Mouse (Mus musculus) hindbrain, embryonic 10.5 days (tissue): Measurements from ENCODE around the gene Lpar1. TPM values are rescaled to one million over a fixed set of nuclear protein-coding genes. Genes with fewer than 3 reads are reported as not detected.
"Not testable (repeated sequence)": the region's sequence is repeated elsewhere in the genome, so short reads cannot be mapped to it uniquely, and the experiment has no call there.

ENCODE experiments used
- DNase-seq: peaks from one replicate; pipeline ENCODE4 v3.0.0-alpha.2; 2017; ENCODE audit warnings: low spot score
- H3K27ac ChIP-seq: fragments of 300-500 bp; sonication (generic); 2 replicates; pipeline ENCODE4 v1.5.1; 2016; ENCODE audit warnings: mild to moderate bottlenecking, moderate library complexity
- H3K27me3 ChIP-seq: fragments of 300-500 bp; sonication (generic); 2 replicates; pipeline ENCODE4 v1.6.1; 2016; ENCODE audit warnings: mild to moderate bottlenecking; ENCODE audit not compliant: poor library complexity, insufficient read depth, severe bottlenecking
- H3K36me3 ChIP-seq: fragments of 300-500 bp; sonication (generic); 2 replicates; pipeline ENCODE4 v1.6.1; 2016; ENCODE audit warnings: mild to moderate bottlenecking, moderate library complexity
- H3K4me1 ChIP-seq: fragments of 300-500 bp; sonication (generic); replicated peaks from 2 replicates; pipeline ENCODE4 v1.6.1; 2016; ENCODE audit warnings: mild to moderate bottlenecking
- H3K4me3 ChIP-seq: fragments of 300-500 bp; sonication (generic); 2 replicates; pipeline ENCODE4 v1.5.1; 2016; ENCODE audit warnings: mild to moderate bottlenecking, moderate library complexity
- H3K9me3 ChIP-seq: fragments of 300-500 bp; sonication (generic); 2 replicates; pipeline ENCODE4 v1.6.1; 2016; ENCODE audit warnings: mild to moderate bottlenecking, moderate library complexity
- whole genome bisulfite sequencing: fragments of 180-500 bp; shearing (Covaris S2); methylation state at CpG from one replicate; pipeline ENCODE4 v1.1.7; 2016; 5-methylcytosine and 5-hydroxymethylcytosine counted together
- polyA plus RNA-seq: library from polyadenylated mRNA; unstranded; fragments of >200 nt; fragmentation: Nextera tagmentation; extraction: Ambion mirVana; gene quantifications from 2 replicates; pipeline ENCODE4 v1.2.1, GENCODE M21; 2016

Lpar1 gene
- polyA plus RNA-seq, 1 experiment from 2014 or later = 46.1 TPM

- H3K27ac ChIP-seq = no peak overlapping the region
- no peaks in the 10 kb centered on the region for H3K27me3 ChIP-seq
- 0 out of 2 replicates have a peak, but pooled peaks cover 2% of the 10 kb centered on the region for H3K4me1 ChIP-seq
- no peaks in the 10 kb centered on the region for H3K36me3 ChIP-seq
- DNase-seq = no peak
- no peak overlapping the region for H3K4me3 ChIP-seq
- 91% methylated on average over 1 of the region's 1 CpGs for WGBS
- no peaks in the 10 kb centered on the region for H3K9me3 ChIP-seq
Observed at GRCm38 (mm10) chr4:58562776-58563175, 9.1 kb upstream of the Lpar1 start.

- H3K4me3 ChIP-seq = no peak overlapping the region
- 0 out of 2 replicates have a peak, but pooled peaks cover 3% of the 10 kb centered on the region for H3K27me3 ChIP-seq
- no peaks in the 10 kb centered on the region for H3K9me3 ChIP-seq
- H3K36me3 ChIP-seq = no peaks in the 10 kb centered on the region
- WGBS = 87% methylated on average over 3 of the region's 3 CpGs
- H3K27ac ChIP-seq = no peak overlapping the region
- no peak for DNase-seq
- peaks cover 25% of the 10 kb centered on the region for H3K4me1 ChIP-seq
Observed at GRCm38 (mm10) chr4:58557001-58557400, 3.3 kb upstream of the Lpar1 start.

GRCm38 (mm10) chr4:58554359-58554838, 701 bp upstream of the Lpar1 start:
- H3K9me3 ChIP-seq = no peaks in the 10 kb centered on the region
- no peaks in the 10 kb centered on the region for H3K36me3 ChIP-seq
- WGBS = 26% methylated on average over 10 of the region's 10 CpGs
- peak overlapping the region; percentile 75 for H3K4me3 ChIP-seq
- peaks cover 40% of the 10 kb centered on the region for H3K4me1 ChIP-seq
- H3K27ac ChIP-seq = peak overlapping the region; percentile 90; the same call in 1 of the 2 replicates
- H3K27me3 ChIP-seq = peaks cover 7% of the 10 kb centered on the region; the same call in 1 of the 2 replicates
- DNase-seq = peak; percentile 21

GRCm38 (mm10) chr4:58552731-58553630, 717 bp downstream of the Lpar1 start:
- H3K27me3 ChIP-seq = peaks cover 7% of the 10 kb centered on the region; the same call in 1 of the 2 replicates
- DNase-seq = peak; percentile 82
- H3K9me3 ChIP-seq = no peaks in the 10 kb centered on the region
- no peaks in the 10 kb centered on the region for H3K36me3 ChIP-seq
- H3K4me1 ChIP-seq = peaks cover 45% of the 10 kb centered on the region
- H3K4me3 ChIP-seq = peak overlapping the region; percentile 75
- under 1% methylated on average over 71 of the region's 71 CpGs for WGBS
- H3K27ac ChIP-seq = peak overlapping the region; percentile 90

- Histone ChIP-seq H3K4me3 (peak overlapping the region; percentile 75), H3K4me1 (peaks cover 48% of the 10 kb centered on the region), H3K27me3 (peaks cover 7% of the 10 kb centered on the region; the same call in 1 of the 2 replicates), H3K27ac (peak overlapping the region; percentile 90), H3K36me3 (peaks cover 5% of the 10 kb centered on the region; the same call in 1 of the 2 replicates), H3K9me3 (no peaks in the 10 kb centered on the region)
- no peak for DNase-seq
- WGBS = 4% methylated on average over 10 of the region's 10 CpGs
Observed at GRCm38 (mm10) chr4:58552229-58552628, 1.5 kb downstream of the Lpar1 start.

- 2% methylated on average over 4 of the region's 4 CpGs for WGBS
- H3K27ac ChIP-seq = peak overlapping the region; percentile 90; the same call in 1 of the 2 replicates
Observed at GRCm38 (mm10) chr4:58551820-58552219, 1.9 kb downstream of the Lpar1 start.

GRCm38 (mm10) chr4:58547725-58548124, 6.0 kb downstream of the Lpar1 start:
- WGBS = 61% methylated on average over 9 of the region's 9 CpGs
- no peak for DNase-seq
- H3K4me3 ChIP-seq = no peak overlapping the region
- H3K27me3 ChIP-seq = peaks cover 4% of the 10 kb centered on the region; the same call in 1 of the 2 replicates
- H3K27ac ChIP-seq = no peak overlapping the region
- no peaks in the 10 kb centered on the region for H3K9me3 ChIP-seq
- H3K4me1 ChIP-seq = peaks cover 46% of the 10 kb centered on the region
- peaks cover 5% of the 10 kb centered on the region for H3K36me3 ChIP-seq

More at GRCm38 (mm10) chr4:58551820-58552219, 1.9 kb downstream of the Lpar1 start:
- Histone ChIP-seq H3K4me1 (peaks cover 49% of the 10 kb centered on the region), H3K9me3 (no peaks in the 10 kb centered on the region), H3K4me3 (peak overlapping the region; percentile 75), H3K36me3 (peaks cover 5% of the 10 kb centered on the region; the same call in 1 of the 2 replicates), H3K27me3 (peaks cover 7% of the 10 kb centered on the region; the same call in 1 of the 2 replicates)
- DNase-seq = peak; percentile 86

GRCm38 (mm10) chr4:58547273-58547565, 6.5 kb downstream of the Lpar1 start:
- Histone ChIP-seq H3K4me3 (no peak overlapping the region), H3K9me3 (no peaks in the 10 kb centered on the region), H3K27me3 (peaks cover 4% of the 10 kb centered on the region; the same call in 1 of the 2 replicates), H3K36me3 (peaks cover 5% of the 10 kb centered on the region), H3K27ac (no peak overlapping the region), H3K4me1 (peaks cover 41% of the 10 kb centered on the region)
- WGBS = 91% methylated on average over 4 of the region's 4 CpGs
- no peak for DNase-seq

- no peaks in the 10 kb centered on the region for H3K9me3 ChIP-seq
- peak overlapping the region; percentile 72 for H3K27ac ChIP-seq
- no peak overlapping the region for H3K4me3 ChIP-seq
- peak; percentile 59 for DNase-seq
- peaks cover 7% of the 10 kb centered on the region for H3K36me3 ChIP-seq
- 39% methylated on average over 11 of the region's 11 CpGs for WGBS
- peaks cover 4% of the 10 kb centered on the region; the same call in 1 of the 2 replicates for H3K27me3 ChIP-seq
- H3K4me1 ChIP-seq = peaks cover 40% of the 10 kb centered on the region
Observed at GRCm38 (mm10) chr4:58546441-58547272, 7.0 kb downstream of the Lpar1 start.

- H3K36me3 ChIP-seq = peaks cover 10% of the 10 kb centered on the region
- H3K9me3 ChIP-seq = no peaks in the 10 kb centered on the region
- WGBS = 33% methylated on average over 9 of the region's 9 CpGs
- H3K4me3 ChIP-seq = no peak overlapping the region
- peaks cover 38% of the 10 kb centered on the region for H3K4me1 ChIP-seq
- H3K27ac ChIP-seq = peak overlapping the region; percentile 72
- peaks cover 4% of the 10 kb centered on the region; the same call in 1 of the 2 replicates for H3K27me3 ChIP-seq
- peak; percentile 40 for DNase-seq
Observed at GRCm38 (mm10) chr4:58545888-58546432, 7.7 kb downstream of the Lpar1 start.

GRCm38 (mm10) chr4:58543171-58543570, 10.5 kb downstream of the Lpar1 start:
- no peak overlapping the region for H3K4me3 ChIP-seq
- 89% methylated on average over 3 of the region's 3 CpGs for WGBS
- no peak for DNase-seq
- H3K27ac ChIP-seq = no peak overlapping the region
- no peaks in the 10 kb centered on the region for H3K27me3 ChIP-seq
- peaks cover 23% of the 10 kb centered on the region for H3K4me1 ChIP-seq
- H3K36me3 ChIP-seq = peaks cover 18% of the 10 kb centered on the region
- no peaks in the 10 kb centered on the region for H3K9me3 ChIP-seq

GRCm38 (mm10) chr4:58542656-58543055, 11.0 kb downstream of the Lpar1 start:
- Histone ChIP-seq H3K4me1 (peaks cover 19% of the 10 kb centered on the region), H3K36me3 (peaks cover 16% of the 10 kb centered on the region)
- not testable (repeated sequence) for H3K27ac ChIP-seq, H3K4me3 ChIP-seq, H3K9me3 ChIP-seq, H3K27me3 ChIP-seq, DNase-seq
- 92% methylated on average over 7 of the region's 7 CpGs for WGBS
